Mouse (Mus musculus) E14TG2a.4 (cell line): ENCODE results near the gene Hebp1.

ENCODE experiments used
- CTCF ChIP-seq: conservative IDR thresholded peaks from 2 replicates; pipeline ENCODE4 v1.5.1; 2014; ENCODE audit warnings: low read length
- NANOG ChIP-seq: IDR thresholded peaks from 2 replicates; pipeline ENCODE4 v1.6.1; 2014; ENCODE audit warnings: borderline replicate concordance, low read length, mixed read lengths
- POU5F1 ChIP-seq: IDR thresholded peaks from 2 replicates; pipeline ENCODE4 v1.6.1; 2014; ENCODE audit warnings: low read length, borderline replicate concordance

DNA sequence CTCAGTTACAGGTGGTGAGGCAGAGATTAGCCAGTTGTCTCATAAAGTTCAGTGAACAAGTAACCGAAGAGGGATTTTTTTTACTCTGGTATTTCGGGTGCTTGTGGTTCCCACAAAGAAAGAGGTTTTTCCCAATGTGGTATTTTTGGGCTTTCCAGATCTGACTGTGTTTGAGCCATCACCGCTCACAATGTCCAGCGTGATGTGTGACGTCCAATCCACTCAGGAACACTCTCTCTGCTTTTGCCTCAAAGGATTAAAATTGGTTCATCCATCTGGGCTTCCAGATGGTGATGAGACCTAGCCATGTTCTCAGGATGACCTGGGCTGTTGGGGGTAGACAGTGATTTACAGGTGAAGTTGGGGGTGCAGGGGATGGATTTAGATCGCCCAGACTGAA, 90.8 kb downstream of the Hebp1 start:
- TF ChIP-seq CTCF = no peak
- TF ChIP-seq POU5F1 = no peak
- no peak for TF ChIP-seq NANOG
